Mouse (Mus musculus): ENCODE results near the gene Kcnq5. TPM values are rescaled to one million over a fixed set of nuclear protein-coding genes. Genes with fewer than 3 reads are reported as not detected.

Kcnq5 gene
- total and polyA plus RNA-seq, 3 experiments, result 0.11 TPM; not detected in 2

- TF ChIP-seq GATA1 (IDR thresholded peaks at IDR 0.05; ENCODE audit: borderline replicate concordance, low read length), result no peak
- TF ChIP-seq CTCF (IDR thresholded peaks at IDR 0.05; ENCODE audit: low read depth, low read length), result no peak
- no peak for TF ChIP-seq GATA2 (IDR thresholded peaks at IDR 0.05; ENCODE audit: borderline replicate concordance, low read depth, low read length)
- no peak for DNase-seq (ENCODE audit: low spot score)
- H3K4me1 ChIP-seq (ENCODE audit: insufficient read depth, low read depth, low read length), result no peaks in the 10 kb centered on the region
- no peak overlapping the region for H3K4me3 ChIP-seq (ENCODE audit: low read depth, low read length)
- no peaks in the 10 kb centered on the region for H3K9me3 ChIP-seq (replicated peaks)
- no peaks in the 10 kb centered on the region for H3K36me3 ChIP-seq (replicated peaks)
- H3K27me3 ChIP-seq (ENCODE audit: insufficient read depth, low read length), result peaks cover 3% of the 10 kb centered on the region; the same call in 1 of the 2 replicates
- no peak for ATAC-seq (ENCODE audit: extremely low read depth, insufficient number of reproducible peaks, low FRiP score, poor library complexity, severe bottlenecking)
Measured at GRCm38 (mm10) chr1:21469311-21469710, 492.4 kb downstream of the Kcnq5 start.

DNA sequence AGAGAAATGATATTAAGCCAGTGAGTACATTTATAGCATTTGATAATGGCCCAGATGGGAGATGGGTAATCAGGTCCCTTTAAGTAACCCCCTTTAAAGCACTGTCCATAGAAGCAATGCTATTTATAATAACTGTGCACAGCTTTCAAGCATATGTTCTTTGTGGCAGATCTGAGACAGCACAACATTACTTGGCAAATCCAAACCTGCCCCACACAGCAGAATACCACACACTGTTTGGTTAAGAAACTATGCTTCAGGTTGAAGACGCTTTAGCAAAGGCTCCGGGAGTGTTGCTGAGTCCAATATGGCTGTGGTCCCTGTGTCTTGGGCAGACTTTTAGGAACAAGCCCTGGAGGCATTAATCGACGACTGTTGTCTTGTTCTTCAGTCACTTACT is 495.3 kb downstream of the Kcnq5 start:
- no peaks in the 10 kb centered on the region for H3K4me1 ChIP-seq (ENCODE audit: insufficient read depth, low read depth, low read length)
- H3K4me3 ChIP-seq (ENCODE audit: low read depth, low read length), result no peak overlapping the region
- no peaks in the 10 kb centered on the region for H3K27me3 ChIP-seq (ENCODE audit: insufficient read depth, low read length)
- ATAC-seq (ENCODE audit: extremely low read depth, insufficient number of reproducible peaks, low FRiP score, poor library complexity, severe bottlenecking) (no peak), DNase-seq (ENCODE audit: low spot score) (no peak)
- no peaks in the 10 kb centered on the region for H3K9me3 ChIP-seq (replicated peaks)
- no peak for TF ChIP-seq GATA2 (IDR thresholded peaks at IDR 0.05; ENCODE audit: borderline replicate concordance, low read depth, low read length)
- TF ChIP-seq CTCF (IDR thresholded peaks at IDR 0.05; ENCODE audit: low read depth, low read length), result no peak
- TF ChIP-seq TAL1 (conservative IDR thresholded peaks at IDR 0.05; ENCODE audit: low read depth, low read length), result no peak
- H3K36me3 ChIP-seq (replicated peaks), result no peaks in the 10 kb centered on the region

DNA sequence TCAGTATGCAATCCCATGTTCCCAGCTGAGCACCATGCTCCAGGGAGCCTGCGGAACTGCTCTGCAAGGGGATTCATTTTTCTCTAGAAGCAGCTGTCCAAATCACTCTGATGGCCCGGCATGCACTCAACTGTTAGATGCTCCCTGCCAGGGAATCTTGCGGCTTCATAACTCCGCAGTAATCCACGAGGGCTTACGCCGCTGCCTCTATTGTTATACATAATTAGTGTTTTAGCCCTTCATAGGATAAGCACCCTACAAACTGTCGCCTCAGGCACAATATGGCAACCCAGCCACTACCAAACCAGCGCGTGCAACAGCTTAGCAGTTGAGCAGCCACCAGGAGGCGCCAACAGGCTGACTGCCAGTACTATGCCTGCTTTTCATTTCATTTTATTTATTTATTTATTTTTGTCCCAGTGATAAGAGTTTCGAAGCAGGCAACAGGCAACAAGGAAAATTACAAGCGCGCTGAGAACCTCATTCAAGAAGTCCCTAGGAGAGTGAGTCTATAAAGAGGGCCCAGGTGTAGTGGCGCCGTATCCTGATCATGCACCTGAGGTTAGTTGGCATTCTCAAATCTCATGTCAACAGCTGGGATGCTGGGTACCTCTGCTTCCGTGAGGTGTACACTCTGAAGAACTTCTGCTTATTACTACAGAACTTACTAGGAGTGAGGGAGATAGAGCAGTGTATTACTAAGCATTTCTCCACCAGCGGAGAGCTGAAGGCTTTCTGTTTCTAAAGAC is 500.6 kb downstream of the Kcnq5 start:
- Histone ChIP-seq H3K36me3 (replicated peaks) (no peaks in the 10 kb centered on the region), H3K9me3 (replicated peaks) (no peaks in the 10 kb centered on the region), H3K27me3 (ENCODE audit: insufficient read depth, low read length) (peaks cover 2% of the 10 kb centered on the region; the same call in 1 of the 2 replicates), H3K4me1 (ENCODE audit: insufficient read depth, low read depth, low read length) (no peaks in the 10 kb centered on the region), H3K4me3 (ENCODE audit: low read depth, low read length) (no peak overlapping the region)
- TF ChIP-seq GATA1 (IDR thresholded peaks at IDR 0.05; ENCODE audit: borderline replicate concordance, low read length) (no peak), CTCF (IDR thresholded peaks at IDR 0.05; ENCODE audit: low read depth, low read length) (peak; percentile 48)
- ATAC-seq (ENCODE audit: extremely low read depth, insufficient number of reproducible peaks, low FRiP score, poor library complexity, severe bottlenecking) (no peak), DNase-seq (ENCODE audit: low spot score) (peak; percentile 2)

DNA sequence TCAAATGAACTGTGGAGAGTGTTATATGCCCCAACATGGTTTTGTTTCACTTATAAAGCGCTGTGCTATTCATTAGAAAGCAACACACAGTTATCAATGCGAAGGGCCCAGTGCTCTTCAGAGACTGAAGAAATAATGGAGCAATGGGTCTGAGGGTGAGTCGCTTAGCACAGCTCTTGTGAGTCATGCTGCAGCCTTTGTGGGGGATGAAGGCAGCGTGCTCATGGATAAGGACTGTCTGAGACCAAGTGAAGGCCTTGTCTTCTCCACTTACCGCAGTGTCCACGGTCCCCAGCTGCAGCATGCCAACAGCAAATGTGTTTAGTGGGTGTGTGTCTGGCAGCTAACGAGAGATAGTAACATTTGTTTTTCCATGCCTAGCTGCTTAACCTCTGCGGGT is 503.2 kb downstream of the Kcnq5 start:
- DNase-seq (ENCODE audit: low spot score) (no peak), ATAC-seq (ENCODE audit: extremely low read depth, insufficient number of reproducible peaks, low FRiP score, poor library complexity, severe bottlenecking) (no peak)
- Histone ChIP-seq H3K27me3 (ENCODE audit: insufficient read depth, low read length) (peaks cover 2% of the 10 kb centered on the region; the same call in 1 of the 2 replicates), H3K9me3 (replicated peaks) (no peaks in the 10 kb centered on the region), H3K36me3 (replicated peaks) (no peaks in the 10 kb centered on the region), H3K4me3 (ENCODE audit: low read depth, low read length) (no peak overlapping the region), H3K4me1 (ENCODE audit: insufficient read depth, low read depth, low read length) (no peaks in the 10 kb centered on the region)
- no peak for TF ChIP-seq TAL1 (conservative IDR thresholded peaks at IDR 0.05; ENCODE audit: low read depth, low read length)
- TF ChIP-seq GATA2 (IDR thresholded peaks at IDR 0.05; ENCODE audit: borderline replicate concordance, low read depth, low read length), result no peak
- TF ChIP-seq GATA1 (IDR thresholded peaks at IDR 0.05; ENCODE audit: borderline replicate concordance, low read length), result no peak
- TF ChIP-seq CTCF (IDR thresholded peaks at IDR 0.05; ENCODE audit: low read depth, low read length), result no peak
- no peak for TF ChIP-seq POLR2AphosphoS5 (IDR thresholded peaks at IDR 0.05; ENCODE audit: insufficient replicate concordance, low read depth, low read length)

DNA sequence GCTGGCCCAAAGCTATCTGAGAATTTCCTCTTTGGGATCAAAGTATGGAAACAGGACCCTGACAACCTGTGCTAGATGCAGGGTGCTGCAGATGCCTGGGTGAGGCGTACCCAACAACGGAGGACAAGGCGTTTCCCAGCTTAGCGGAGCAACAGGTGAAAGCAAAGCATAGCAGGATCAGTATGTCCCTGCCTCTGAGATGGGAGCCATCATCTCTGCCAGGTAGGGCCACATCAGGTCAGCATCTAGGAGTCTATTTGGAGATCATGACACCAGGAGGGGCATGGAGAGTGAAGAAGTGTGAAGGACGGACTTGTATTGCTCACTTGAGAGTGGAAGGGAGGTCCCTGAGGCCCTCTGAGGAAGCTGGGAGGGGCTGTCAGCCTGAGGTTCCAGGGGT is 505.8 kb downstream of the Kcnq5 start:
- ATAC-seq (ENCODE audit: extremely low read depth, insufficient number of reproducible peaks, low FRiP score, poor library complexity, severe bottlenecking) (no peak), DNase-seq (ENCODE audit: low spot score) (no peak)
- no peaks in the 10 kb centered on the region for H3K36me3 ChIP-seq (replicated peaks)
- TF ChIP-seq TAL1 (conservative IDR thresholded peaks at IDR 0.05; ENCODE audit: low read depth, low read length) (no peak), POLR2AphosphoS5 (IDR thresholded peaks at IDR 0.05; ENCODE audit: insufficient replicate concordance, low read depth, low read length) (no peak), GATA2 (IDR thresholded peaks at IDR 0.05; ENCODE audit: borderline replicate concordance, low read depth, low read length) (no peak), CTCF (IDR thresholded peaks at IDR 0.05; ENCODE audit: low read depth, low read length) (no peak), GATA1 (IDR thresholded peaks at IDR 0.05; ENCODE audit: borderline replicate concordance, low read length) (no peak)
- H3K27me3 ChIP-seq (ENCODE audit: insufficient read depth, low read length), result peaks cover 2% of the 10 kb centered on the region; the same call in 1 of the 2 replicates
- H3K9me3 ChIP-seq (replicated peaks), result no peaks in the 10 kb centered on the region
- H3K4me3 ChIP-seq (ENCODE audit: low read depth, low read length), result no peak overlapping the region
- no peaks in the 10 kb centered on the region for H3K4me1 ChIP-seq (ENCODE audit: insufficient read depth, low read depth, low read length)

DNA sequence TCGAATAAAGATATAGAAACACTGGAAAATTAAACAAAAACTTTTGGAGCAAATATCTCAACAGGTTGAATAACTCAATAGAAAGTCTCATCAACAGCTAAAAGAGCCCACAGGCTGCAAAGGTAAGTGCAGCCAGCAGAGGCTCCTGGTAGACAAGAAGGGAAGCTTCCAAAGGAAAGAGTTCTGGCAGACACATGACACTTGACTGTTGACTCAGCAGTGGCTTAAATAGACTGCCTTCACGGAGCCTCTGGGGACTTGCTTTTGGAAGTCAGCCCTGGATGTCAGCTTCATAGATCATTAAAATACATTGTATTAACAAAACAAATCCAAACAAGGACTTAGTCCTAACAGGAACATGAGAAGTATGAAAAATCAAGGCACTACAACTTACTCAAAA is 513.5 kb downstream of the Kcnq5 start:
- Histone ChIP-seq H3K4me1 (ENCODE audit: insufficient read depth, low read depth, low read length) (no peaks in the 10 kb centered on the region), H3K27me3 (ENCODE audit: insufficient read depth, low read length) (no peaks in the 10 kb centered on the region), H3K36me3 (replicated peaks) (no peaks in the 10 kb centered on the region), H3K4me3 (ENCODE audit: low read depth, low read length) (no peak overlapping the region), H3K9me3 (replicated peaks) (no peaks in the 10 kb centered on the region)
- no peak for DNase-seq (ENCODE audit: low spot score)
- no peak for ATAC-seq (ENCODE audit: extremely low read depth, insufficient number of reproducible peaks, low FRiP score, poor library complexity, severe bottlenecking)
- TF ChIP-seq GATA2 (IDR thresholded peaks at IDR 0.05; ENCODE audit: borderline replicate concordance, low read depth, low read length) (no peak), TAL1 (conservative IDR thresholded peaks at IDR 0.05; ENCODE audit: low read depth, low read length) (no peak), GATA1 (IDR thresholded peaks at IDR 0.05; ENCODE audit: borderline replicate concordance, low read length) (no peak), CTCF (IDR thresholded peaks at IDR 0.05; ENCODE audit: low read depth, low read length) (no peak), POLR2AphosphoS5 (IDR thresholded peaks at IDR 0.05; ENCODE audit: insufficient replicate concordance, low read depth, low read length) (no peak)

Data from G1E (cell line).